Mouse (Mus musculus) heart, postnatal 10 days (tissue): Measurements from ENCODE around the gene Rpl36. TPM values are rescaled to one million over a fixed set of nuclear protein-coding genes. Genes with fewer than 3 reads are reported as not detected.
A peak's percentile ranks its signal among the peaks of the same experiment; 100 is the strongest.

Experiments
- DNase-seq, 2 experiments: peaks; one replicate each; pipeline ENCODE4 v3.0.0; 2021
- intact Hi-C: fragments of 180-260 bp; cut with DNase I; formaldehyde crosslinking; loops from one replicate; pipeline ENCODE4 v1.15.1; 2025
- total RNA-seq, 2 experiments: library from RNA; stranded (reverse); gene quantifications; 2 replicates each; pipeline ENCODE4 v1.2.3; 2021

Rpl36 gene
- total RNA-seq = 100 to 1,000 TPM; 862 to 893 TPM

DNA sequence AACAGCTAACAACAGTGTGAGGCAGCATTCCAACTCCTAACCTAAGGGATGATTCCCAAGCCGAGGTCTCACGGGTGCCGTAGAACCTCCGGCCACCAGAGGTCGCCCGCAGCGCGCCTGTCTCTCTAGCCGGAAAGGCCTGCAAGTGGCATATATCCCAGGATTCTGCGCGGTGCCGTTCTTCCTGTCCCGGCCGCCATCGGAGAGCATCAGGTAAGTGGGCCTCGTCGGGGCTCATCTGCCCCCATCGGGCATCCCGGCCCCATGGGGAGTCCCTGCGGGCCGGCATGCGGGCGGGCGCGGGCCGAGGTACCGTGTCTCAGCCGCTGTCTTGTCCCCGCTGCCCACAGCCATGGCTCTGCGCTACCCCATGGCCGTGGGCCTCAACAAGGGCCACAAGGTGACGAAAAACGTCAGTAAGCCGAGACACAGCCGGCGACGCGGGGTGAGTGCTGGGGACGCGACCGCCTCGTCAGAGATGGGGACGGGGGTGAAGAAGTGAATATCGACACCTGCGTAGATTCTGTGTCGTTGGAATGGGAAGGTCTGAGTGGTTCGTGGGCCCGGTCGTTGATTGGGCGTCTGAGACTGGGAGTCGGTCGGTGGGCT is at the start of gene Rpl36:
TSS of gene Rpl36 (plus strand) at position 181 of the 609 bp plus-strand sequence.
- peak; percentile 97 to 99 for DNase-seq
- intact Hi-C loops = loop anchor here (1.0 to 5.0 kb wide), 2 partner anchors 54 to 149 kb away; partner anchors contain the start of gene Dus3l

DNA sequence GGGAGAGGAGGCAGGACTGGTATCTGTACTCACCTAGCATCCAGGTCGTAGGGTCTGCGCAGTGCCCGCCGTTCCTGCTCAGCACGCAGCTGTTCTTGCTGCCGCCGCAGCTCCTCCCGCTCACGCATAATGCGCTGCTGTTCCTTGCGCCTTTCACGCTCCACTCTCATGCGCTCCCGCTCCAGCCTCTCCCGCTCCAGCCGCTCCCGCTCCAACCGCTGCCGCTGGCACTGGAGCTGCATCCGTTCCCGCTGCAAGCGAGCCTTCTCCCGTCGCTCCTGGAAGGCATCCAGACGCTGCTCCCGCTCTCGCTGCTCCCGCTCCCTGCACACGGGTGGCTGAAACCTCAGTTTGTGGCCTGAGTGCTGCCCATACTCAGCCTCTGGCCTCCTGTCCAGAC is 46.9 kb upstream of the Rpl36 start:
- intact Hi-C loops = no loop called here
- no peak for DNase-seq

DNA sequence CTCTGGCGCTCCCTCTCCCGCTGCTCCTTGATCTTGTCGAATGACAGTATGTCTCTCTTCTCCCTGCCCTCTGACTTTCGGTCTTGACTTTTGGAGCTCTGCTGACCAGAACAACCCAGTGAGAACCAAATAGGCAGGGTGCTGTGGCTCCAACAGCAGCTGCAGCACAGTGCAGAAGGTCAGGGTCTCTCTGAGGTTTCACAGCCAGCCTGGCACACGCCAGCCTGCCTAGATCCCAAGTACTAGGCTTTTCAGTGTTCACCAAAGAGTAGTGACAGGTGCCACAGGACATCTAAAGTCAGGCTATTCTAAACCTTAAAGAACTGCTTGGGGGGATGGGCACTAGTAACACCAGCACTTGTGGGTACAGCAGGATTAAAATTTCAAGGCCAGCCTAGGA is 46.3 kb upstream of the Rpl36 start:
- DNase-seq = no peak
- intact Hi-C loops = no loop called here

DNA sequence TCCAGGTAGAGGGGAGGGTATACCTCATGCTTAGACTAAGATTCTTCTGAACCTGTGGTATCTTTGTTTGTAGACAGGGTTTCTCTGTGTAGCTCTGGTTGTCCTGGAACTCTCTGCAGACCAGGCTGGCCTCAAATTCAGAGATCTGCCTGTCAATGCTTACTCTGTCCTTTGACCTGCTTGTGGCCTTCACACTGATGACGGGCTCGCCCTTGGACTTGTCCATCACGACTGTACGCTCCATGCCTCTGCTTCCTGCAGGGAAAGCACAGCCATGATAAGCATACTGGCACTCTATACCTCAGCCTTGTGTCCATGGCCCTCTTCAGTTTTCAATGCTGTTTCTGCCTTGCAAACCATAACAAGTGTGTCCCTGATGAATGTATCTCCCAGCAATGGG is 45.8 kb upstream of the Rpl36 start:
- intact Hi-C loops = no loop called here
- DNase-seq = no peak

DNA sequence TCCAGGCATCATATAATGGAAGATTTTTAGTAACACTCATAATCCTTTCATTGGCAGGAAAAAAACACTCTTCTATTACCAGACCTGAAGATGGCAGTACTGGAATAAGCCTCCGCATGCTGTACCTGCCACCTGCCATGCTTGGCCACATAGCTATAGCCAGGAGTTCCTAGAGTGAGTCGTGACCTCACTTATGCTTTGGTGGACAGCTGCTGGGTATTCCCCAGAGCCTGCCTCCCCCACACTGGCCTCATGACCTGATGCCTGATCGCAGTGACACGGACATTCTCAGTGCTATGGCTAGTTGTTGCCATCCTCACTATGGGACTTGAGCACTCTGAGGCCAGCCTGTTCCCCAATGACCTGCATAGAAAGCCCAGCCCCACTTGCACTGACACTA is 42.9 kb upstream of the Rpl36 start:
- intact Hi-C loops = no loop called here
- no peak for DNase-seq

DNA sequence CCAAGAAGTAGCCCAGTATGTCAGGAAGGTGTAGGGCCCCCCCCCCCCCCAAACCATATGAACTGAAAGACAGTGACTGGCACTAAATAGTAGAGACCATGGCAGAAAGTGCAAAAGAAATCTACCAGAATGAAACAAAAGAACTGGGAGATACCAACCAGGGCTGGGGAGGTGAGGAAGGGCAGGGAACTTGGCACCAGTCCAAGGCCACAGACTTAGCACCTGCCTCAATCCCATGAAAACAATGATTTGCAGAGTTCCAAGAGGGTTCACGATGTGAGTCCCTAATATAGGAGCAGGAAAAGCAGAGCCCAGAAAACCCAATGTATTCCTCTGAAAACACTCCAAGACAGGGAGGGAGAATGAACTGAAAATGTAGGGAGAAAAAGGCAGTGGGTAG is 41.1 kb upstream of the Rpl36 start:
- intact Hi-C loops = no loop called here
- DNase-seq = no peak

DNA sequence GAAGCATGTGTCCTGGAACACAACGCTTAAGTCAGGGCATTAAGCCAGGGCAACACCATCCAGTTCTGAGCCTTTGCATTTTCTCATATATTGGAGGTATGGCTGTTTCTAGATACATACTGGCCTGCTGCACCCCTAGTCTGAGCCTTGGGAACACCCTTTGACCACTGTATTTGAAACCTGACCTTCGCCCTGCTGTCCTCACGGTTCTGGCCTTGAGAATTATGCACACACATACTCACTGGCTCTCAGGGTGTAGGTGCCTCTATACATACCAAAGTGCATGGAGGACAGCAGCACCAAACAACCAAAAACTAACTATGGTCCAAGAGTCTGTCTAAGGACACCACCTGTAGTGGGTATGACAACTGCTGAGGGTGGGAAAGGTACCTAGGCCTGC is 40.3 kb upstream of the Rpl36 start:
- intact Hi-C loops = no loop called here
- no peak for DNase-seq

DNA sequence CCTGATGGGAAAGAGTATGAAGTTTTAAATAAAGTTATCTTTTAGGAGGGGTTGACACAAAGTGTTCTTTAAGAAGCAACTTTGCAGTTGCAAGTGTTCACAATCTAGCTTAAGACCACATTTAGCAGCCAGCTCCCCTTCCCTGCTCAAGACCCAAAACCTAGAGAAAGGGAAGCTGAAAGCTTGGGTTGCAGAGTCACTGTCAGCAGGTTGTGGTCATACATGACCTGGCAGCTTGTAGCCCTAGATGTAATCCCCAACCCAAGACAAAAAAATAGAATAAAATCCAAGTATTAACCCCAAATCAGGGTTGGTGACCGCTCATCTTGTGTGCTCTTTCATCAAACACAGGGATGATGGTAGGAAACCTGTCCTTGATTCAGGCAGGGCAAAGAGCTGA is 30.1 kb upstream of the Rpl36 start:
- intact Hi-C loops = loop anchor here (2.0 kb wide), 1 partner anchor 86 kb away; no protein-coding TSS in a partner anchor
- DNase-seq = no peak

DNA sequence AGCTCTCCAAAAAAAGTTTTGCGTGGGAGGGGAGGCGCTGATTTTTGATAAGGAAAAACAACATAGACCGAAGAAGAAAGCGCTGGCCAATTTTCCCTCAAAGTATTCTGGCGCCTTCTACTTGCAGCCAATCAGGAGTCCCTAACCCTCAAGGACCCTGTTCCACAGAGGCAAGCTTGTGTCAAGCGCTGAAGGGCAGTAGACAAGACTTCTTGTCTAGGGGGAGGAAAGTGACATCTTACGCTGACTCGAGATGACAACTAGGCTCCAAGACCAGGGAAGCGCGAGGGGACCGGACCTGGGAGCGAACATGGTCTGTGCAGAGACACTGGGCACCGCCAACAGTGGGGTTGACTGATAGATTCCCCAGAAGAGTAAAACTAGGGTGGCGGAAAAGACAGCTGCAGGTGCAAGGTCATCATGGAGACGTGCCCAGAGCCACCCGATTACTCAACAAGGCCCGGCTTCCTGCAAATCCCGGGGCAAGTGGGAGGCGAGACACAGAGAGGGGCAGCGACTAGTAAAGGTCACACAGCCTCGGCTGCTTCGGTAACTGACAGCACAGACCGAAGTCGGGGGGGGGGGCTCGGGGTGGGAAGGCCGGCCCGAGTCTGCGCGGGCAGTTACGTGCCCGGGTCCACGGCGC is 29.5 kb upstream of the Rpl36 start:
- intact Hi-C loops = loop anchor here (2.0 kb wide), 1 partner anchor 85 kb away; no protein-coding TSS in a partner anchor
- peak; percentile 50 to 69 for DNase-seq

DNA sequence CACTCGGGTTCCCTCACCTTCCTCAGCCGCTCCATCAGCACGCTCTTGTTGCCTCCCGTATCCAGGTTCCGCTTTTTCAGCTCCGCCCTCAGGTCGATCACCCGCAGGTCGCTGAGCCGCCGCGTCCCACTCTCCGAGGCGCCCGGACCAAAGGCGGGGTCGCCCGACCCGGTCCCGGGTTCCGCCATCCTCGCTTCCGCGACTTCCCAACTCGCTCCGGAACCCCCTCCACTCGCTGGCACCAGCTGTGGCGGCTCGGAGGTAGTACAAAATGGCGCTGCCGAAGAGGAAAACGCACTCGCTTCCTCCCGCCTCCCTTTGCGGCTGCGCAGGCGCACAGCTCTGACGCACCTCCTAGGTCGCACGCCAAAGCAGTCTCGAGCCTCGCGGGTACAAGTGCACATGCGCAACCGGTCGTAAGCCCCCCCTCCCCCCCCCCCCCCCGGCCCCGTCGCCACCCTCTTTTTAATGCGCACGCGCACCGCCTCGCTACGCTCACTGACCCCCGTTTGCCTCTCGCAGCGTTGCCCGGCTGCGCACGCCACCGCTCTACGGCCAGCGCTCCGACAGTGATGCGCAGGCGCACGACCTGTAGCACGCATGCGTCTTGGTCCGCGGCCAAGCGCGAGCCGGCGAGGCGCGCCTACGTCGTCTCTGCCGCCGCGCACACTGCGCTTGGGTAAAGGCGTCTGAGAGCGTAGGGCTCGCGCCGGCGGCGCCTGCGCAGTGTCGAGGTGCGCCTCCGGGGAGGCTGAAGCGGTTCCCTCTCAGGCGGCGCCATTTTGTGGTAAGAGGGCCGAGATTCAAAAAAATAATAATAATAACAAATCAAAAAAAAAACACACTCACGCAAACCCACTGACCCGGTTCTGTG is 28.7 kb upstream of the Rpl36 start, which contains the start of the genes Safb2 and Safb:
TSS of gene Safb2 (minus strand) at position 329 of the 874 bp plus-strand sequence.
TSS of gene Safb (plus strand) at position 569 of the 874 bp plus-strand sequence.
- DNase-seq = peak; percentile 100
- intact Hi-C loops = no loop called here

DNA sequence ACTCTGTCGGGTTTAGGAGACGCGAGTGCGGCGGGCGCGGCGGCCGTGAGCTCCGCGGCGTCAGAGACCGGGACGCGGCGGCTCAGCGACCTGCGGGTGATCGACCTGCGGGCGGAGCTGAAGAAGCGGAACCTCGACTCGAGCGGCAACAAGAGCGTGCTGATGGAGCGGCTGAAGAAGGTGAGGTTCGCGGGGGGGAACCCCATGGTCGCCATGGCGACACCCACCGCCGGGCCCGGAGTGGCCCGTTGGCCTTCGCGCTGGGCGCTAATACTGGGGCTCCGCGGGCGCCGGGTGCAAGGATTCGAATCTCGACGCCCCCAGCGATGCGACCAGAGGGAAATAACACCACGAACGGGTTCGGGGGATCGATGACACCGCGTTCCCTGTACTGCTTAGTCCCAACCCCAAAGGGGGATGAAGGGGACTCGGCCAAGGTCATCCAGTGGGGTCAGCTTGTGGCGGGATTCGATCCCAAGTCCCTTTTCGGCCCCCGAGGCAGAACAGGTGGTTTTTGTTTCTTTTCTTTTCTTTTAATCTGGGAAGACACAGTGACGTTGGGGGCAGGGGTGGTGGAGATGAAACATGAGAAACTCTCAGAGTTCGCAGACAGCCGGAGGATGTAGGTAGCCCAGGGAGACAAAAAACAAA is 27.9 kb upstream of the Rpl36 start:
- no peak for DNase-seq
- intact Hi-C loops = no loop called here

DNA sequence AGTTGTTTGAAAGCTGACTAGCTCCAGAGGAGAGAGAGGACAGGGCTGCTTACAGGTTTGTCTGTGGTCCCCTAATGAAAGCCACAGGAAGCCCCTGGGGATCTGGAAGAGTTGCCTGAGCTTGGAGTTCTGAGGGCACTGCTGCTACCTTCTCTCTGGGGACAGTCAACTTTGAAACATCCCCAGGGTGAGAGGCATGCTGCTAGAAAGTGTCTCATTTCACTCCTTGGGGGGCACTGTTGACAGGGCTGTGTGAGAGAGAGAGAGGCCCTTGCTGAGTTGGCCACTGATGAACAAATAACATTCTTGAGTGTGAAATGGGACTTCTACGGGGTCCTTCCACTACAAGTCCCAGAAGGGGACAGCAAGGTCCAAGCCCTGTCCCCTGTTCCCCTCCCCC is 25.4 kb upstream of the Rpl36 start:
- intact Hi-C loops = no loop called here
- DNase-seq = no peak

DNA sequence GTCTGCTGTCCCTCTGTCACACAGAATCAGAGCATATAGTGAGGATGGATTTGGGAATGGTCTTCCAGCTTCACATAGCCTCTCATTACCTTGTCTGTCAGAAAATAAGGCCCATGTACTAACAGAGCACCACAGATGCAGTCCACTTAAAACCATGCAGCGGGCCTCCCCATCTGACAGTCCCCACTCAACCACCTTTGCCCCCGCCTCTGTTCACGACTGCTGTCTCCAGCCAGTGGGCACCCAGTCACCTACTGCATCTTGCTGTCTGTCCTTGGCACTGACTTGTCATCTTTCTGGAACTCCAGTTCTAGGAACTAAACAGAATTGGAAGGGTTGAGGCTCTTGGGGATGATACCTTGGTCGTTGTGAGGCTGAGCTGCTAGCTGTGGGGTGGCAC is 24.3 kb upstream of the Rpl36 start:
- DNase-seq = no peak
- intact Hi-C loops = no loop called here

DNA sequence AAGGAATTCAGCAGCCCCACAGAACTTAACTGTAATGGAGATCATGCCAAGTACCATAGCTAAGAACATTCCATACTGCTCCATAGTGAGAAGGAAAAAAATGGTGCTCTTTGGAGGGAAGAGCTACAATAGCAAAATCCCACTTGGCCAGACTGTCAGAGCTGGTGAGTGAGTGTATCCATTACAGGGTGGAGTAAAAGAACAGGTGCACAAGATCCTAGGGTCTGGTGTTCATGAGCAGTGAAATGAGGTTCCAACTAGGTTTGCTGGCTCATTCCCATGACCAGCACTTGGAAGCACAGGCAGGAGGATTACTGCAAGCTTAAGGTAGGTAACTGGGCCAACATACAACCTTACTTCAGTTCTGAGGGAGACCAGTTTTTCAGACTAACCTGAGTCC is 20.7 kb upstream of the Rpl36 start:
- DNase-seq = no peak
- intact Hi-C loops = loop anchor here (10.0 kb wide), 1 partner anchor 508 kb away; no protein-coding TSS in a partner anchor

DNA sequence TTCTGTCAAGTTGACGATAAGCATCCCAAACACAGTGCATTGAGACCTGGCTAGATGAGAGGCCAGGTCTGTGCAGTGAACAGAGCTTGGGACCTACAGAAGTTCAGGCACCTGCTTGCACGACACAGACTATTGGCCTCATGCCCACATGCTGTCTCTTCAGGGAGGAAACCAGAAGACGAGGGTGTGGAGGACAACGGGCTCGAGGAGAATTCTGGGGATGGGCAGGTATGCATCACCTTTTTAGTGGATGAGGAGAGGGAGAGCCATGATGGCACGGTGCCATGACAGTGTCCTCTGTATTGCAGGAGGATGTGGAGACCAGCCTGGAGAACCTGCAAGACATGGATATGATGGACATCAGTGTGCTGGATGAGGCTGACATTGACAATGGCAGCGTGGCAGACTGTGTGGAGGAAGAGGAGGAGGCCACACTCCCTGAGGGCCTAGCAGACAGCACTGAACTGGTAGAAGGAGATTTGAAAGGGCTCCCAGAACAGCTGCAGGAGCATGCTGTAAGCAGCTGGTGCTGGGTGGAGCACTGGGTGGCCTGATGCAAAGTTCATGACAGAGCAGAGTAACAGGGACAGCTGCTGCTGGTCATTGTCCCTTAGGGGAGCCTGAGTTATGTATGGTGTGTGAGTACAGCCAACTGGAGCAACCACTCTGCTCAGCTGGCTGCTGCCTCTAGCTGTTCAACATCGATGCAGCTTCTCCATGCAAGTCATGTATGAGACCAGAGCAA is 19.5 kb upstream of the Rpl36 start:
- intact Hi-C loops = loop anchor here (10.0 kb wide), 1 partner anchor 509 kb away; no protein-coding TSS in a partner anchor
- DNase-seq = peak; percentile 70 to 71

DNA sequence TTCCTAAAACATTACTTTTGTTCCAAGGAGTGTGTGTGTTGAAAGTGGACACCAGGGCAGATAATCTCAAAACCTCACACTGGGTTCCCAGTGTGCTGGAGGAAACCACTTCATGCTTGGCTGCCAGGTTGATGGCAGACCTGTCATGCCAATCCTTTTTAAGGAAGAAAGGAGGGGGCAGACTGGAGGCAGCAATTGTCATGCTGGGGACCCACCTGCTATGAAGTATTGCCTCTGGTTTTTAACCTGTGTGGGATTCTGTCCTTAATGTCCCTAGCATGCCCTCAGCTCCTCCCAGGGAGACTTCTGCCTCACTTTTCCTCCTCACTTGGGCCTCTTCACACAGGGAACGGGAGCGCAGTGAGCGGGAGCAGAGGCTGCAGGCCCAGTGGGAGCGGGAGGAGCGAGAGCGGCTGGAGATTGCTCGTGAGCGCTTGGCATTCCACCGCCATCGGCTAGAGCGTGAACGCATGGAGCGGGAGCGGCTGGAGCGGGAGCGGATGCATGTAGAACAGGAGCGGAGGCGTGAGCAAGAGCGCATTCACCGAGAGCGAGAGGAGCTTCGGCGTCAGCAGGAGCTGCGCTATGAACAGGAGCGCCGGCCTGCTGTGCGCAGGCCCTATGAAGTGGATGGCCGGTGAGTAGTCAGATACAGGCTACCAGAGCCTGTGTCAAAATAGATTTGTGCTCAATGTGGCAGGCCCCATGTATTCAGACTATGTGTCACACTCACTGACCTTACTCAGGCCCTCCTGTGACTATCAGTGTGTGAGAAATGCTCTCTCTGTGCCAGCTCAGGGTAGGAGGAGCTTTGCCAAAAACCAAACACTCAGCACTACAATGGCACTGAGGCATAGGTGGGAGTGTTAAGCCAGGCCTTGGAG is 9.8 kb upstream of the Rpl36 start:
- intact Hi-C loops = loop anchor here (2.0 kb wide), 1 partner anchor 13 kb away; no protein-coding TSS in a partner anchor

DNA sequence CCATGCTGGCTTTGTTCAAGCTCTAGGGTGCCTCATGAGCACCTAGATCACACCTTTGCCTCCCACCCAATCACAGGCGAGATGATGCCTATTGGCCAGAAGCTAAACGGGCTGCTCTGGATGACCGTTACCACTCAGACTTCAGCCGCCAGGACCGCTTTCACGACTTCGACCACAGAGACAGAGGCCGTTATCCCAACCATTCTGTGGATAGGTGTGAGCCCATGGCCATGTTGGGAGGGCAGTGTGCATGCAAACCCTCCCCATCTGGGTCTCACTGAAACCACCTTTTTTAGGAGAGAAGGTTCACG is 9.2 kb upstream of the Rpl36 start:
- intact Hi-C loops = loop anchor here (2.0 kb wide), 1 partner anchor 13 kb away; no protein-coding TSS in a partner anchor
- DNase-seq = no peak

More for the DNA sequence above, 9.8 kb upstream of the Rpl36 start:
- no peak for DNase-seq

DNA sequence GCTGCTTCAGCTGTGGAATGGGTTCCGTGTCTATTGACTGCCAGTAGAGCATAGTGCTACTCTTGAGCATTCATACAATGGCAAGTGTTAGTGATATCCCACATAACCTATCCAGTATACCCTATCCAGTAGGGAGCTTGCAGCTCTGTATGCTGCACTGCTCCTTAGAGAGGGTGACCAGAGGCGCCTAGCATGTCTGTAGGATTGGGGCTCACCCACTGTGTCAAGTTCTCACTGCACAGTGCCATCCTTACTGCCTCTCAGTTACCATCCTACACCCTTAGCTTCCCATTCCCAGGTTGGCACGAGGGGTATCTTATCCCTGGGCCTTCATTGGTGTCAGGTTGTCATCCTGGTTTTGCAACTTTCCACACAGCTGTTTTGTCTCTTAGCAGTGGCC is 8.8 kb upstream of the Rpl36 start:
- no peak for DNase-seq
- intact Hi-C loops = loop anchor here (2.0 kb wide), 1 partner anchor 14 kb away; no protein-coding TSS in a partner anchor

DNA sequence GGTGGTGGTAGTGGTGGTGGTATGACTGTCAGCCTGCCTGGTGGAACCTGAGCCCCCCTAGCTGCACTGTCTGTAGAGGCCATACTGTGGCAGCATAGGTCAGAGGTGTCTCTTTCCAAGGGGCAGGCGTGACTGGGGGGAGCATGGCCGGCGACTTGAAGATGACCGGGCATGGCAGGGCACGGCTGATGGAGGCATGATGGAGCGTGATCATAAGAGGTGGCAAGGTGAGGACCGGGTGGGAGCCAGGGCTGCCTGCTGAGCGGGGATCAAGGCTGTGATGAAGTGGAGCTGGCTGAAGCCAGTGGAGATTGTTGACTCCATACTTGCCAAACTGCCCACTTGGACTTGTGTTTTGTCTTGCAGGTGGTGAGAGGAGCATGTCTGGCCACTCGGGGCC is 7.8 kb upstream of the Rpl36 start:
- intact Hi-C loops = loop anchor here (2.0 kb wide), 1 partner anchor 15 kb away; no protein-coding TSS in a partner anchor
- DNase-seq = no peak
